Mouse (Mus musculus) thymus, postnatal 36 days (tissue): ENCODE measurements around the gene Rps11.
"Not testable (repeated sequence)": the region's sequence is repeated elsewhere in the genome, so short reads cannot be mapped to it uniquely, and the experiment has no call there.

Source experiments
- DNase-seq, 2 experiments: peaks; one replicate each; pipeline ENCODE4 v3.0.0; 2022; ENCODE audit warnings: mixed read lengths in 2 of 2

Rps11 gene

DNA sequence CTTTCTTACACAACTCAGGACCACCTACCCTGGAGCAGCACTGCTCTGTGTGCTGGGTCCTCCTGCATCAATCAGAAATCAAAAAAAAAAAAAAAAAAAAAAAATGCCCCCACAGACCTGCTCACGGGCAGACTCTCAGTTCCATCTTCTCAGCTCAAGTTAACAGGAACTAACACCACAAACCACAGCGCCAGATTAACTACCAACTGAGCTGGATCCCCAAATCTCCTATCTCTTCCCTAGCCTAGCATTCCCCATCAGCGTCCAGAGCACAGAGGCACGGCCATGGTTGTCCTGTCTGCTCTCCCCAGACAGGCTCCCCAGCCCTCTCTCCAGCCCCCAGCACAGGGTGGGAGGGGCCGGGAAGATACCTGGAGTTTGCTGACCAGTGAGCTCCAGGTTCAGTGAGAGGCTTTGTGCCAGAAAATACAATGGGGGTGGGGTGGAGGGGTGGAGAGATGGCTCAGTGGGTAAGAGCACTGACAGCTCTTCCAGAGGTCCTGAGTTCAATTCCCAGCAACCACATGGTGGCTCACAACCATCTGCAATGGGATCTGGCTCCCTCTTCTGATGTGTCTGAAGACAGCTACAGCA is 17.1 kb downstream of the Rps11 start:
- no peak for DNase-seq

DNA sequence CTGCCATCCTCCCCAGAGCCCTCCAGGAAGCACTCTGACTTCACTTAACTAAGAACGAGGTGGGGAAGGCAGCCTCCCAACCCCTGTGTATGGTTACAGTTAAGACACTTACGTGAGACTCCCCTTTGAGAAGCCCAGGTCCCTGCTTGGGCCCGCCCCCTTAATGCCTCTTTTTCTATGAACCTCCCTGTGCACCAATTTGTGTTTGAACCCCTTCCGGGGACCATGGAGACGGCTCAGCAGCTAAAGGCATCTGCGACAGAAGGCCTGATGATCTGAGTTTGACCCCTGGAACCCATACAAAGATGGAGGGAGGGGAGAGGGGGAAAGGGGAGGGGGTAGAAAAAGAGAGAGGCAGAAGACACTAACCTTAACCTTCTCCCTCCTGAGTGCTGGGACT is 17.8 kb downstream of the Rps11 start:
- DNase-seq: no peak

DNA sequence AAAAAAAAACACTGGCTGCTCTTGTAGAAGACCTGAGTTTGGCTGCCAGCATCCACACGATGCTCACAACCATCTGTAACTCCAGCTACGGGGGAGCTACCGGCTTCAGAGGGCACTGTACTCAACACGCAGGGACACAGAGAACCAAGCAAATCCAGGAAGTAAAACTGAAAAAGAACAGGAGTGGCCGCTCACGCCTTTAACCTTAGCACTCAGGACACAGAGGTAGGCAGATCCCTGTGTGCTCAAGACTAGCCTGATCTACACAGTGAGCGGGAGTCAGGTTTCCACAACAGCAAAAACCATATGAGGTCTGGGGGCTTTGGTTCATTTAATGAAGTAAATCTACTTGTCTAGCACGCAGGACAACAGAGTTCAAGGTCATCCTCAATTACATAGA is 18.7 kb downstream of the Rps11 start:
- no peak for DNase-seq

DNA sequence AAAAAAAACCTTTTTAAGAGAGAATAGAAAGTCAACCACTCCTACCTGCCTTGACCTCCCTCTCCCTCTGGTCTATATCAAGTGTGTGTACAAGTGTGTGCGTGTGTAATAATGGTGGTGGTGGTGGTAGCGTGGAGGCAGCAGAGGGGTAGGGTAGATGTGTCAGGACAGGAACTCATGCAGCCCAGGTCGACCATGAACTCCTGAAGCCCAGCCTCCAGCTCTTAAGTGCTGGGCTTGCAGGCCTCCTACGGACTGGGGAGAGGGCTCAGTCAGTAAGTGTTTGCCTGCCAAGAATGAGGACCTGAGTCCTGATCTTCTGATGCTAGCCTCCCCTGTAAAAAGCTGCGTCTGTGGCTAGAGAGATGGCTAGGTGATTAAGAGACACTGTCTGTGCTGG is 19.3 kb downstream of the Rps11 start:
- no peak for DNase-seq

DNA sequence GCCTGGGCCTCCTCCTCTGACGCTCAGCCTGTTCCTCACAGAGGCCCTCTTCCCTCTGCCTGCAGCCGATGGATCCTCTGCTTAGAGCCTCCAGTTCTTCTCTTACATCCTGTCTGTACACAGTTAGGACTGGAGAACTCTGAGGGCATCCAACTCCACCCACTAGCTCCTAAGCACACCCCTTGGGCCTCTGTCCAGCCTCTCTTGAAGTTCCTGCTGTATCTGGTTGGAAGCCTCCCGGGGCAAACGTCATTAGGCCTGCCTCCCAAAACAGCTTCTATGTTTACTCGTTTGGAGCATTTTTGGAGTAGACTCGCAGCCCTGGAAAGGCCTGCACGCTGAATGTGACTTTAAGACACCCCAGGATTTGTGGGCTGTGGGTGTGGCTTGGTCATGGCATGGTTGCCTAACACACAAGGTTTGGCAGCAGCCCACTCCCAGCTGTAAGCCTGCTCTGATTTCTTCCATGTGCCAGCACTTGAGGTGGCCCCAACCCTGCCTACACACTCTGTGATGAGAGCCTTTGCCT is 20.5 kb downstream of the Rps11 start, which contains the start of gene Fcgrt:
Gene Fcgrt (minus strand): TSS at position 200 of the 529 bp plus-strand sequence.
- DNase-seq: no peak

DNA sequence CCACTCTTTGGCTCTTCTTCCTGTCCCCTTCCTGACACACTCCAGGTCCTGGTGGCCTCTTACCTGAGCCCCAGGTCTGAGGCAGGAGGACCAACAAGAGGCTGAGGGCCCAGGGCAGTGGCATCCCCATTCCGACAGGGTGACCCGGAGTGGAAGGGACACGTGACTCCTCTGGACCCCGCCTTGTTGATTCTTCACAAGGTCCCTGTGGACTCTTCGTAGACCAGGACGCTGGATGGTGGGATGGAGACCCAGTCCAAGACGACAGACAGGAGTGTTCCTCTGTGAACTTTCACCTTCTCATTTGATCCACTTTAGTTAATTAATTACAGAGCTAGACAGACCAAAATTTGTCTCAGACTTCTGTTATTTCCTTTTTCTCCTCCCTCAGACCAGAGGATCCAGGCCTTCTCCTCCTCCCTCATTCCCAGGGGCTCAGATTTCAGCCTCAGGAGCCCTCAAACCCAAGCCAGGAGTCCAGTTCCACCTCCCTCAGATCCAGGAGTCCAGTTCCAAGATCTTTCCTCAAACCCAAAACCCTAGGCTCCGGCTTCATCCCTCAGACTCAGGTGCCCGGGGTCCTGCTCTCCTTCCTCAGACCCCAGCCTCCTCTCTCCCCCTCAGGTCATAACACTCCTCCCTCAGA is 21.2 kb downstream of the Rps11 start:
- no peak for DNase-seq

DNA sequence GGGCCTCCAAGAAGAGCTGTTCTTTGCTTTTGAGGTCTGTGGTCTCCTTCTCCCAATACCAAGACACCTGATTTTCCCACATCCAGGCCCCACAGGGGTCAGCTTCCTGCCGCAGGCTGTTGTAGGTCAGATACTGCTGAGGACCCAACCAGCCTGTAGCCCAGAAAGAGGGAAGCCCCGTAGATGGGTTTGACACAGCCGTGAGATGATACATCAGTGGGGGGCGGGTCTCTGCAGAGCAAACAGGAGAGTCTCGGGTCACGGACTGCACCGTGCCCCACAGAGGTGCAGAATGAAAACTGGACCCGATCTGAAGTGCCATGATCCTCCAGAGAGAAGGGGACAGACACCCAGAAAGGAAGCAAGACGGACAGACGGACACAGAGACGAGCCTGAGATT is 21.8 kb downstream of the Rps11 start:
- no peak for DNase-seq

DNA sequence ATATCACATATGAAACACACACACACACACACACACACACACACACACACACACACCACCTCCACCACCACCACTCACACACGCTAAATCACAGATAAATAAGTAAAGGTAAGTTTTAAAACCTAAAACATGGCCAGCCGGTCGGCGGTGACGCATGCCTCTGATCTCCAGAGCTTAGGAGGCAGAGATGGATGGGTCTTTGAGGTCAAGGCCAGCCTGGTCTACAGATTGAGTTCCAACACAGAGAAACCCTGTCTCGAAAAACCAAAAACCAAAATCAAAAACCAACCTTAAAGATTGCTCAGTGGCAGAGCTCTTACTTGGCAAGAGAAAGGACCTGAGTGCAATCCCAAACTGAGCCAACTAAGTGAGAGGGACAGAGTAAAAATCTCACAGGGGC is 24.2 kb downstream of the Rps11 start:
- DNase-seq: no peak

DNA sequence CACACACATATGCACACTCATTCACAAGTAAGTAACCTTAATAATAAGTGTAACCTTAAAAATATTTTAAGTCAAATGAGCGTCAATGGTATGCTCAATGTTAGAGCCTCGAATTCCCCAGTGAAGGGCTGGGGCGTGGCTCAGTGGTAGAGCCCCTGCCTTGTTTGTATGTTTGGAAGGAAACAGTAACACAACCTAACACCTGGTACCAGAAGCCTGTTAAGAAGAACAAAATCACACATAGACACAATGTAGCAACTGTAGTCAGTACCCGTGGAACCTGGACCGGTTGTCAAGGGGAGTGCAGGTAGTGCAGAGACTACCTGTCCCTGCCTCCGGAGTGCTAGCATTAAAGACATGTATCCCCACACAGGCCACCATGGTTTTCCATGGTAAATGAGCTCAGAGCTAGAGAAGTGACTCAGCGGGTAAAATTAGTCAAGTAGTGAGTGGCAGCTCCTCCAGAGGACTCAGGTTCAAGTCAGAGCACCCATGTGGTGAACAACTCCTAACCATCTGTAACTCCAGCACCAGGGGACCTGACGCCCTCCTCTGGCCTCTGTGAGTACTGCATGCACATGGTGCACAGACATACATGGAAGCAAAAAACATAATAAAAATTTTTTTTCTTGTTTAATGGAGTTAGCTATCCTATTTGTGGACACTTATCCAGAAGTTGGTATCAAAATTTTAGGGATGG is 25.5 kb downstream of the Rps11 start:
- no peak for DNase-seq

DNA sequence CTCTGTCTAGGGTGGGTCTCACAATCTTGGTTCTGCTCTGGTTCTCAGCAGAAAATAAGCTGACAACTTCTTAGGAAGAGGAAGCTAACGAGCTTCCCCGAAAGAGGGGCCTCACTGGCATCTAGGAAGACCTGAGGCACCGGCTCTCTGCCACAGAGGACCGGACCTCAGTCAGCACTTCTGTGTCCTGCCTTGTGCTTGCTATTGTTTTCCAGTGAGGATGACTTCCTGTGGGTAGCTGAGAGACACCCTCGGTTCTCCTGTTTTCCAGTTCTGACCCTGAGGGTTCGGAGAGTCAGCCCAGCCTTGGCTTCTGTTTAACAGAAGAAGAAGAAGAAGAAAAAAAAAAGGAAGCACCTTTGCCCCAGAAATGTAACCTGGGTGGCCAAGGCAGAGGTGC is 26.8 kb downstream of the Rps11 start:
- no peak for DNase-seq

DNA sequence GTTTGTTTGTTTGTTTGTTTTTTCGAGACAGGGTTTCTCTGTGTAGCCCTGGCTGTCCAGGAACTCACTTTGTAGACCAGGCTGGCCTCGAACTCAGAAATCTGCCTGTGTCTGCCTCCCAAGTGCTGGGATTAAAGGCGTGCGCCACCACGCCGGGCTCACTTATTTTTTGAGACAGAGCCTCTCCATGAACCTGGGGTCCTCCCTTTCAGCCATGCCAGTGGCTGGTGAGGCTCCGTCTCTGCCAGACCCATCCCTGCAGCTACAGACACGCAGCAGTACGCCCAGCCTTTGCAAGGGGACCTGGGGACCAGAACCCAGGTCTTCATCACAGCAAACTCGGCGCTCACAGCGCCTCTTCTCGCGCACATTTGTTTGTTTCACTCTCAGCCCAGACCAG is 28.3 kb downstream of the Rps11 start:
- not testable (repeated sequence) for DNase-seq

DNA sequence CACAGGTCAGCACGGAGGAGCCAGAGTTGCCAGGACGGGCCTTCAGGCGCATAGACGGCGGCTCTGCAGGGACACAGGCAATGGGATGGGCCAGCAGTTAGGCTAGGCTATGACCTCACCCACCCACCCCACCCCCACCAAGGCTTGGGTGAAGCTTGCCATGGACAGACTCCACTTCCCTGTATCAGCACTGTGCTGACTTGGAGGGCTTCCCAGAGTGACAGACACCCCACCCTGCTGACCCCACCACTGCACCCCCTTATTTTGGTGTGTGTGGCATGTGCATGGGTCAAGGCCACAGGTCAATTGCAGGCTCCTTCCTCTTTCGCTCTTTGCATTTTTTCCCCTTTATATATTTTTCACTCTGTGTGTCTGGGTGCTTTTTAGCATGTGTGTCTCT is 28.9 kb downstream of the Rps11 start:
- no peak for DNase-seq

DNA sequence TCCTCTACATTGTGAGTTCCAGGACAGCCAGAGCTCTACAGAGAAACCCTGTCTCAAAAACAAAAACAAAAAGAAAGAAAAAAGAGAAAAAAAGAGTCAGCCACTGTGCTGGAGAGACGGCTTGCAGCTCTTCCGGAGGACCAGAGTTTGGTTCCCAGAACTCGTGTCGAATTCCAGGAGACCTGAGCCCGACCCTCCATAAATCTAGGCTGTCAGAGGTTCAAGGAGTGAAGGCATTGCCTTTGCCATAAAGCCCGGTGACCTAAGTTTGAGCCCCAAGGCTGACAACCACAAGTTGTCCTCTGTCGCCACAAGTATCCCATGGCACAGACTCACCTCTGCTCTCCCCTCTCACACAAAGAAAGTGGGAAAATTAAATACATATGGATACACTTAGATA is 30.1 kb downstream of the Rps11 start:
- no peak for DNase-seq

DNA sequence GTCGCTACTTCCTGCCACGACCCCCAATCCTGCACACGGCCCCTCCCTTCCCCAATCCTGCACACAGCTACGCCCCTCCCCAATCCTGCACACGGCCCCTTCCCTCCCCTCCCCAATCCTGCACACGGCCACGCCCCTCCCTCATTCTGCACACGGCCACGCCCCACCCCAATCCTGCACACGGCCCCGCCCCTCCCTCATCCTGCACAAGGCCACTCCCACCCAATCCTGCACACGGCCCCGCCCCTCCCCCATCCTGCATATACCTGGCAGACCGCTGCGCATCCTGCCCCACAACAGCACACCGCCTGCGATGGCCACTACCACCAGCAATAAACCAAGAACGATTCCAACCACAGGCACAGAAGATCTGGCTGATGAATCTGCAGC is 30.7 kb downstream of the Rps11 start:
- peak in 1 of 2 experiments; percentile 22 for DNase-seq

DNA sequence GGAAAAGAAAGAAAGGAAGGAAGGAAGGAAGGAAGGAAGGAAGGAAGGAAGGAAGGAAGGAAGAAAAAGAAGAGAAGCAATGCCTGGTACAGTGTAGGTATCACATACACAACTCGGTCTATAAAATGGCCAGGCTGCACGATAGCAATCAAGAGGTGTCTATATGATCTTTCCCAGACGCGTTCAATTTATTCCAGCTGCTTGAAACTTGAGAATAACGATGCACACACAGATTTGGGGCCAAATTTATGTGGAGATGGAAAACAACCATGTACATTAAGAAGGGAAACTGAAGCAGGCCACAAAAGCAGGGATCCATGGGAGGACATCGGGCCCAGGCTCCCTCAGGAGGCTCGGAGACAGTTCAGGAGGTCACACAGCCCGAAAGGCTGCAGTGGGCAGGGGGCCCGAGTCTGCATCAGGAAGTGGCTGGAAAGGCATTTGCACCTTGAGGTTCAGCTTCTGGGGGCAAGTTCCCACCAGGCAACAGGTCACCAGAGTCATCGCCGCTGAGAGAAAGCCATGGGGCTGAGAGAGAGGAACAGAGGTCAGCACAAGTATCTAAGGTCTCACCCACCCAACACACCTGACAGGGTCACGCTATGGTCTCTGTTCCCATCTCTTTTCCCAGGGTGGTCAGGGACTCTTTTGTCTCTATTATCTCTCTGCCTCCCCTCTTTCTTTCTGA is 31.3 kb downstream of the Rps11 start:
- DNase-seq: no peak

DNA sequence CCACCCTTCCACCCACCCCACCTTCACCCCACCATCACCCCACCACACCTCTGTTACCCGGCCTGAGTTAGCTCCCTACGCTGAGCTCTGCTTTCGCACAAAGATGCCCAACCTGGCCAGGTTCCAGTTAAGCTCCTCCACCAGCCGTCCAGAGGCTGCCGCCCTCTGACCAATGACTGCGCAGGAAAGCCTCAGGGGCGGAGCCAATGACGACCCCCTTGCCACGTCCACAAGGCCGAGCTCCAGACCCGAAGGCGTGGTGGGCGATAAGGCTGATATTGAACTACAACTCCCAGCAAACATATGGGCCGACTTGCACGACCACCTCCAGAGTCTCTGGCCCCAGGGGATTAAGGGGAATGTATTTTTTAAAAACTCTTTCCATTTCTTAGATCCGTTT is 32.2 kb downstream of the Rps11 start, which contains the start of gene Rcn3:
Gene Rcn3 (minus strand): TSS at position 174 of the 400 bp plus-strand sequence.
- peak in 1 of 2 experiments; percentile 16 for DNase-seq

DNA sequence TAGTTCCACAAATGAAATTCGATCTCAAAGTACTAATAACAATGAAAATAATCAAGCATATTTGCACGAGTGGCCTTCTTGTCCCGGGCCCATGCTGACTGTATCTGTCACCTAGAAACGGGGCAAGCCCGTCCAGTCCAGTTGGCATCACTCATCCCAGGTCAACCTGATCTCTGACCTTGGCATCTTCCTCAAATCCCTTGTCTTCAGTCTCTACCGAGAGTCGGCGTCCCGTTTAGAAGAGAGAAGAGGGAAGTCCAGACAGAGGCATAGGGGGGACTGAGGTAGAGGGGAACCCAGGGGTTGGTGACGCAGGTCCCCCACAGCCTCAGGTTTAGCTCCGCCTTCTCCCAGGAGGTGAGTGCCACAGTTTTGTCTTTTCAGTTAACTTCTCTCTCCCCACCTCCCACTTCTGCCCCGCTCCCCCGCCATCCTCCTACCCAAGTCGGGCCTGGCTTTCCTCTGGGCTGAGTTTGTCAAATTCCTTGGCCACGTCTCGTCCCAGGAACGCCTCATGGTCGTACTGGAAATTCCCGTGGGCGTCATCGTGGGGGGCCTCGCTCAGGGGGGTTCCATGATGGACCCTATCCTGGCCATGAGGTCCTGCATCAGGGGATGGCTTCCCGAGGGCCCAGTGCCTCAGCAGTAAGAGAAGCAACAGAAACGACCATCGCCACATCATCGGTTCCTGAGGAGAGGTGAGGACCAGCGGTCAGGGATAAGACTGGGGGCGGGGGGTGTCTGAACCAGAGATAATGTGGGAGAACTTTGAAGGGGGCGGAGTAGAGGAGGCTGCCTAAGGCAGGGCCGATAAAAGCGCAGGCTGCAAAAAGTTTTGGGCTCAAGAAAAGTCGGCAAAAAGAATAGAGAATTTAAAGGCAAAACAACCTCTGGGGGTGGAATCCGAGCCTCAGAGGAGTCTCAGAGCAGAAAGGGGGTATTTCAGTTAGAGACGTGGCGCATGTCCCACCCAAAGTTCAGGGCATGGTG is 32.9 kb downstream of the Rps11 start:
- no peak for DNase-seq

DNA sequence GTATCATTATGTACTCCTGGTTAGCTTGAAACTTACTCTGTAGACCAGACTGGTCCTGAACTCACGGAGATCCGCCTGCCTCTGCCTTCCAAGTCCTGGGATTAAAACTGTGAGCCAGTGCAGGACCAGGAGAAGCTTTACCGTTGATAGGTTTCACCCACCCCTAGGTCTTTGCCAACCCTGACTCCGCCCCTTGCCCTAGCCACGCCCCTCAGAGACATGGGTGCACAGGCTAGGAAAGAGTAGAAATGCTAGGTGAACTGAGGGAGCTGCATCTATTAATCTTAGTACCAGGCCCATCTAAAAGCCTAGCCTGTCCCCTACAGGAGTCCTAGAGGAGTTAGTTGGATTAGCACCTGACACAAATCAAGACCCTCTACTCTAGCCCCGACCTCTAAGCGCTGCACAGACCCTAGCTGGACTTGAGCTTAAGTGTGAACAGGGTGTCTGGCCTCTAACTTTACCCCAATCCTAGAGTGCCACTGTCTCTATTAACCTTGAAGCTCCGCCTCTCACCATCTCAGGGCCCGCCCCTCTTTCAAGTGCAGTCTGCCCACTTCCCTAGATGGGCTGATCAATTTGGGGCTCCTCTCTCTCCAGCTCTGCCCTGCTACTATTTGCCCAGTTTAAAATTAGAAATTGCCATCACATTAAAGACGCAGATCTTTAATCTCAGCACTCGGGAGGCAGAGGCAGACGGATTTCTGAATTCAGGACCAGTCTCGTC is 33.8 kb downstream of the Rps11 start:
- DNase-seq: peak; percentile 18 to 43

DNA sequence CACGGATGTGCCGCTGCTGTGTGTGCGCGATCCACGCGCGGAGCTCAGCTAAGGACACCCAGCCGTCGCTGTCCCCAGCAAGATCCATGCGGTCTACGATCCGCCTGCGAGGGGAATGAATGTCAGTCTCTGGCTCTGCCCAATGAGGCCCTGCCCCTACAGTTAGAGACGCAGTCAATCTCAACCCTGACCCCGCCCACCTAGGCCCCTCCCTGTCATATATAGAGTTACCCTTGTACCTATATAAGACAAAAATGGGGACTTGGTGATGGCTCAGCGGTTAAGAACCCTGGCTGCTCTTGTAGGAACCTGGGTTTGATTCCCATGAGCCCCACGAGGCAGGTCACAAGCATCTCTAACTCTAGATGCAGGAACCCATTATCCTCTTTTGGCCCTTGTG is 35.6 kb downstream of the Rps11 start:
- DNase-seq: no peak

DNA sequence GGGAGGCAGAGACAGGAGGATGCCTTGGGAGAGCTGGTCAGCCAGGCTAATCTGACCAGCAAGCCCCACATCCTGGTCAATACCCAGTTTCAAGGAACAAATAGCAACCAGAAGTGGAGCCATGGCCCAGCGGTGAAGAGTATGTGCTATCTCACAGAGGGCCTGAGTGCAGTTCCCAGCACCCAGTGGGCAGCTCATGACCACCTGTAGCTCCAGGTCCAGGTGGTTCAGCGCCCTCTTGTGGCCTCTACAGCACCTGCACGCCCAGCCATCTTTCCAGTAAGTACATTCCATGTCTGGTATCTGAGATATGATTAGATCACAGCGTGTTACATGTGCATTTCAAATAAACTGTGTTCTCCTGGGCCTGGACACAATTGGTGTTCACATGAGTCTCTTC is 38.2 kb downstream of the Rps11 start:
- DNase-seq: no peak

DNA sequence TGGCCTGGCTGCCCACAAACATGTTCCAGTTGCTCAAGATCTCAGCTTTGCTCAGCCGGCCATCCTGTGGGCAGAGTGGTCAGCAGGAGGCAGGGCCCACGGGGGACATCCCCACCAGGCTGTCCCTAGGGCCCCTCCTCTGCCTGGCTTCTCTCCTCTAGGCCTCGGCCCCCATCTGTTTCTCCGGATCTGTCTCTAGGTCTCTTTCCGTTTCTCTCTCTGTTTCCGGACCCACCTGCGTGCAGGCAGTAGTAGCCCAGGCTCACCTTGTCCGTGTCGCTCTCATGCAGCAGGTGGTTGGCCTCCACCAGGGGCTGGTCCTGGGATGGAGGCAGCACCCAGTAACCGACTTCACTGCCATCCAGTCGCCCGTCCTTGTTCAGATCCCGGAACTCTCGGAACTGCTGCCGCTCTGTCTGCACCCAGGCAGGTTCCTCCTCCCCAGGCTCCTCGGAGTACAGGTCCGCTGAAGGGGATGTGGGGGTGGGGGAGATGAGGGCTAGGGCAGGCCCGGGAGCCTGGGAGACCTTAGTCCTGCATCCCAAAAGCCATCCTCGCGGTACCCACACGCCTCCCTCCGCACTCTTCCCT is 40.8 kb downstream of the Rps11 start:
- DNase-seq: peak; percentile 48 to 59
